Mouse (Mus musculus): Measurements from ENCODE around the gene Gm21992.

- TF ChIP-seq CTCF (IDR thresholded peaks at IDR 0.05; ENCODE audit: low read depth, low read length), result no peak
- no peak for TF ChIP-seq TAL1 (conservative IDR thresholded peaks at IDR 0.05; ENCODE audit: low read depth, low read length)
- TF ChIP-seq POLR2AphosphoS5 (IDR thresholded peaks at IDR 0.05; ENCODE audit: insufficient replicate concordance, low read depth, low read length), result no peak
- no peak for TF ChIP-seq GATA2 (IDR thresholded peaks at IDR 0.05; ENCODE audit: borderline replicate concordance, low read depth, low read length)
Observed at GRCm38 (mm10) chr19:4786313-4786712, 25.1 kb downstream of the Gm21992 start.
